Mouse (Mus musculus): ENCODE results near the gene Prune1.

Prune1 gene

GRCm38 (mm10) chr3:95237541-95238099 is 44.3 kb downstream of the Prune1 start:
- no peak for DNase-seq (ENCODE audit: low read depth, low spot score)

- no peak for DNase-seq (ENCODE audit: low read depth, low spot score)
Observed at GRCm38 (mm10) chr3:95235386-95236301, 46.2 kb downstream of the Prune1 start.

GRCm38 (mm10) chr3:95233303-95233980 is 48.4 kb downstream of the Prune1 start:
- no peak for DNase-seq (ENCODE audit: low read depth, low spot score)

GRCm38 (mm10) chr3:95232771-95233170 is 49.1 kb downstream of the Prune1 start:
- DNase-seq (ENCODE audit: low read depth, low spot score): no peak

GRCm38 (mm10) chr3:95231298-95232221 is 50.3 kb downstream of the Prune1 start, which contains the start of gene Mllt11:
Gene Mllt11 (minus strand): TSS chr3:95232171.
- DNase-seq (ENCODE audit: low read depth, low spot score): no peak

- DNase-seq (ENCODE audit: low read depth, low spot score): no peak
Observed at GRCm38 (mm10) chr3:95230495-95231297, 51.2 kb downstream of the Prune1 start.

GRCm38 (mm10) chr3:95229781-95230494 is 51.9 kb downstream of the Prune1 start:
- no peak for DNase-seq (ENCODE audit: low read depth, low spot score)

- no peak for DNase-seq (ENCODE audit: low read depth, low spot score)
Observed at GRCm38 (mm10) chr3:95228894-95229780, 52.7 kb downstream of the Prune1 start.

GRCm38 (mm10) chr3:95228148-95228893 is 53.6 kb downstream of the Prune1 start, which contains the start of gene Cdc42se1:
Gene Cdc42se1 (plus strand): TSS chr3:95228732.
- DNase-seq (ENCODE audit: low read depth, low spot score): peak; percentile 57

- no peak for DNase-seq (ENCODE audit: low read depth, low spot score)
Observed at GRCm38 (mm10) chr3:95227214-95227613, 54.7 kb downstream of the Prune1 start.

GRCm38 (mm10) chr3:95224295-95224694 is 57.6 kb downstream of the Prune1 start:
- DNase-seq (ENCODE audit: low read depth, low spot score): no peak

GRCm38 (mm10) chr3:95223041-95223440 is 58.8 kb downstream of the Prune1 start:
- no peak for DNase-seq (ENCODE audit: low read depth, low spot score)

GRCm38 (mm10) chr3:95218466-95219137 is 63.3 kb downstream of the Prune1 start:
- DNase-seq (ENCODE audit: low read depth, low spot score): no peak

GRCm38 (mm10) chr3:95217255-95218134 is 64.4 kb downstream of the Prune1 start, which contains the start of gene Gabpb2:
Gene Gabpb2 (minus strand): TSS chr3:95217916.
- peak; percentile 84 for DNase-seq (ENCODE audit: low read depth, low spot score)

- no peak for DNase-seq (ENCODE audit: low read depth, low spot score)
Observed at GRCm38 (mm10) chr3:95216655-95217254, 65.1 kb downstream of the Prune1 start.

GRCm38 (mm10) chr3:95213609-95213975 is 68.3 kb downstream of the Prune1 start:
- DNase-seq (ENCODE audit: low read depth, low spot score): no peak
